Mouse (Mus musculus): ENCODE data around the gene Ip6k2. TPM values are rescaled to one million over a fixed set of nuclear protein-coding genes. Genes with fewer than 3 reads are reported as not detected.

Gene Ip6k2
- polyA plus RNA-seq, 1 experiment, result 53.8 TPM

DNA sequence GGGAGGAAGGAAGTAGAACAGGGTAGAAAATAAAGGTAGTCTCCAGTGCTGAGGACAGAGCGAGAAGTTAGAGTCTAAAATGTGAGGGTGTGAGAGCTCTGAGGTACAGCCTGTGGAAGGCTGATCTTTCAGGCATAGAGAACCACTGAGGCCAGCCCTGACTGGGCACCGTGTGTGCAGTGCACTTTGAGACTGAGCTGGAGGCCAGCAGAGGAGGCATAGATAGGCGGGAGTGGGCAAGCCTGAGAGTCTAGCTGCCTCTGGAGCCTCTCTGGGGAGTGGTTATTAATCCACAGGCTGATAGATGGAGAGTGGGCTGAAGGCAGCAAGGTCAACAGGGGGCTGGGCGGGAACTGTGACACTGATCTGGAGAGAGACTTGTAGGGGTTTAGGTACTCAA is 1.7 kb upstream of the Ip6k2 start:
- no peak for TF ChIP-seq CTCF (IDR thresholded peaks at IDR 0.05; ENCODE audit: extremely low read depth, insufficient read length, insufficient replicate concordance, low read depth, low read length)
- TF ChIP-seq POLR2A (IDR thresholded peaks at IDR 0.05; ENCODE audit: low read depth, low read length), result no peak
- Histone ChIP-seq H3K4me3 (ENCODE audit: low read depth, low read length) (no peak overlapping the region), H3K4me1 (ENCODE audit: control insufficient read depth, insufficient read depth, insufficient read length, low read length) (peaks cover 18% of the 10 kb centered on the region; the same call in 1 of the 2 replicates), H3K27ac (ENCODE audit: insufficient read depth, low read depth, low read length) (peak overlapping the region; percentile 1; the same call in 1 of the 2 replicates), H3K27me3 (ENCODE audit: control insufficient read depth, insufficient read depth, low read length) (no peaks in the 10 kb centered on the region; the same call in 1 of the 2 replicates), H3K36me3 (ENCODE audit: control insufficient read depth, insufficient read depth, low read length) (peaks cover 2% of the 10 kb centered on the region; the same call in 1 of the 2 replicates)
- WGBS, result 44% methylated on average over 4 of the region's 4 CpGs

DNA sequence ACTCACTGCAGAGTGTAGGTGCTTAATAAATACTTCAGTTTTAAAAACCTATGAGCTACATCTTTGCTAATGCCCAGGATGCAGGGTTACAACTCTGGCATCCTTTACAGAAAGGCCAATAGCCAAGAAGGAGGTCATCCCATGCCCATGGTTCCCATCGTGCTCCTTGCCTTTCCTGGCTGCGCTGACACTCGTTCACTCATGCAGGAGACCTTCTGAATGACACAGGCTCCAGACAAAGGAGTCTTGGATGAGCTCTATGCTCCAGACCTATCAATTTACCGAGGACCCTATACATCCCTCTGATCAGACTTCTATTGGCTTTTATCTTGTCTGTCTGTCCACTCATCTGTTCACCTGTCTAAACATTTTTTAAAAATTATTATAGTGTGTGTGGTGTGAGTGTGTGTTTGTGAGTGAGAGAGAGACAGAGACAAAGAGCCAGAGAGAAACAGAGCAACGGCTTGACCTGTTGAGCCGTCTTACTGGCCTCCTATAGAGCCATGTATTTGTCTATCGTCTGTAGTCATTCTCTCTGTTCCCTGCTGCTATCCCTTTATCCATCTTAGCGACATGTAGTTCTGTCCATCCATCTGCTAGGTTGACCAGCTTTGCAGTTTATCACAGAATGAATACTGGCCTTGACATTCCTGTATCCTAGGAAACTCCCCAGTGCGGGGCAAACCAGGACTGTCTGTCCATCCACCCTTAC is 604 bp upstream of the Ip6k2 start:
- 32% methylated on average over 9 of the region's 9 CpGs for WGBS
- Histone ChIP-seq H3K27ac (ENCODE audit: insufficient read depth, low read depth, low read length) (peak overlapping the region; percentile 50; the same call in 1 of the 2 replicates), H3K36me3 (ENCODE audit: control insufficient read depth, insufficient read depth, low read length) (peaks cover 2% of the 10 kb centered on the region; the same call in 1 of the 2 replicates), H3K4me3 (ENCODE audit: low read depth, low read length) (peak overlapping the region; percentile 94), H3K27me3 (ENCODE audit: control insufficient read depth, insufficient read depth, low read length) (no peaks in the 10 kb centered on the region; the same call in 1 of the 2 replicates), H3K4me1 (ENCODE audit: control insufficient read depth, insufficient read depth, insufficient read length, low read length) (peaks cover 20% of the 10 kb centered on the region; the same call in 1 of the 2 replicates)
- TF ChIP-seq CTCF (IDR thresholded peaks at IDR 0.05; ENCODE audit: extremely low read depth, insufficient read length, insufficient replicate concordance, low read depth, low read length) (no peak), POLR2A (IDR thresholded peaks at IDR 0.05; ENCODE audit: low read depth, low read length) (no peak)

DNA sequence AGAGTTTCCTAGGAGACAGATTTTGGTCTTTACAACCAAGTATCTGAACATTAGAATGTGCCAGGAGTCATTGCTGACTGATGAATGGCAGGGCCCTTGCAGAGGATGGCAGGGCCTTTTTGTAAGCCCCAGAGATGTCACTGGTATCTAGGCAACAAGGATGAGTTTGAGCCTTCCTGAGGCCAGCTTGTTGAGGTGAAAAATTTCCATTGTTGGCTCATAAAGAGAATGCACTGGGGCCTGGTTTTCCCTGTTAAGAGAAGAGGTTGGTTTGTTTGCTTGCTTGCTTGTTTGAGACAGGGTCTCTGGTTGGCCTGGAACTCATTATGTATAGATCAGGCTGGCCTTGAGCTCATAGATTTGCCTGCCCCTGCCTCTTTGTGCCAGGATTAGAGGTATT is 1.8 kb downstream of the Ip6k2 start:
- H3K27ac ChIP-seq (ENCODE audit: insufficient read depth, low read depth, low read length), result no peak overlapping the region
- no peaks in the 10 kb centered on the region; the same call in 1 of the 2 replicates for H3K27me3 ChIP-seq (ENCODE audit: control insufficient read depth, insufficient read depth, low read length)
- TF ChIP-seq POLR2A (IDR thresholded peaks at IDR 0.05; ENCODE audit: low read depth, low read length), result no peak
- no peak for TF ChIP-seq CTCF (IDR thresholded peaks at IDR 0.05; ENCODE audit: extremely low read depth, insufficient read length, insufficient replicate concordance, low read depth, low read length)
- H3K4me3 ChIP-seq (ENCODE audit: low read depth, low read length), result no peak overlapping the region
- peaks cover 20% of the 10 kb centered on the region; the same call in 1 of the 2 replicates for H3K4me1 ChIP-seq (ENCODE audit: control insufficient read depth, insufficient read depth, insufficient read length, low read length)
- H3K36me3 ChIP-seq (ENCODE audit: control insufficient read depth, insufficient read depth, low read length), result peaks cover 2% of the 10 kb centered on the region; the same call in 1 of the 2 replicates

DNA sequence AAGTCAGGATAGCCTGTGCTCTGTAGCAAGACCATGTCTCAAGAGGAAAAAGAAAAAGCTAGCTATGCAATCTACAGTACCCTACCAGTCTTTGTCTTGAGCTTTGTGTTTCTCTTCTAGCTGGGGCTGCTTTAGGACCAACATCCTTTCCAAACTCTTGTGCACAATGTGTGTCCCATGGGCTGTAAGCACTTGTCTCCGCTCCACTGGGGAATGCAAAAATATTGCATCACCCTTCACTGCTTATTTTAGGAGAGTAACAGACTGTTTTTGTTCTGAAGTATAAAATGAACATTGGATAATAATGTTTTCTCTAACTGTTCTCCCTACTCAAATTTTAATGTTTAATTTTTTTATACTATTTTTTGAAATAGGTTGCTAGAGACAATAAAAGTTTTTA is 2.9 kb downstream of the Ip6k2 start:
- Histone ChIP-seq H3K27ac (ENCODE audit: insufficient read depth, low read depth, low read length) (no peak overlapping the region), H3K4me1 (ENCODE audit: control insufficient read depth, insufficient read depth, insufficient read length, low read length) (peaks cover 18% of the 10 kb centered on the region; the same call in 1 of the 2 replicates), H3K4me3 (ENCODE audit: low read depth, low read length) (no peak overlapping the region), H3K27me3 (ENCODE audit: control insufficient read depth, insufficient read depth, low read length) (no peaks in the 10 kb centered on the region; the same call in 1 of the 2 replicates), H3K36me3 (ENCODE audit: control insufficient read depth, insufficient read depth, low read length) (peaks cover 2% of the 10 kb centered on the region; the same call in 1 of the 2 replicates)
- 81% methylated on average over 1 of the region's 1 CpGs for WGBS
- TF ChIP-seq CTCF (IDR thresholded peaks at IDR 0.05; ENCODE audit: extremely low read depth, insufficient read length, insufficient replicate concordance, low read depth, low read length) (no peak), POLR2A (IDR thresholded peaks at IDR 0.05; ENCODE audit: low read depth, low read length) (no peak)

- Histone ChIP-seq H3K27ac (ENCODE audit: insufficient read depth, low read depth, low read length) (peak overlapping the region; percentile 36; the same call in 1 of the 2 replicates), H3K4me1 (ENCODE audit: control insufficient read depth, insufficient read depth, insufficient read length, low read length) (peaks cover 19% of the 10 kb centered on the region; the same call in 1 of the 2 replicates), H3K36me3 (ENCODE audit: control insufficient read depth, insufficient read depth, low read length) (peaks cover 2% of the 10 kb centered on the region; the same call in 1 of the 2 replicates), H3K27me3 (ENCODE audit: control insufficient read depth, insufficient read depth, low read length) (no peaks in the 10 kb centered on the region; the same call in 1 of the 2 replicates), H3K4me3 (ENCODE audit: low read depth, low read length) (no peak overlapping the region)
- TF ChIP-seq POLR2A (IDR thresholded peaks at IDR 0.05; ENCODE audit: low read depth, low read length) (no peak), CTCF (IDR thresholded peaks at IDR 0.05; ENCODE audit: extremely low read depth, insufficient read length, insufficient replicate concordance, low read depth, low read length) (no peak)
- WGBS, result 89% methylated on average over 2 of the region's 2 CpGs
Measured at GRCm38 (mm10) chr9:108787080-108787479, 3.5 kb downstream of the Ip6k2 start.

- Histone ChIP-seq H3K4me3 (ENCODE audit: low read depth, low read length) (no peak overlapping the region), H3K27me3 (ENCODE audit: control insufficient read depth, insufficient read depth, low read length) (no peaks in the 10 kb centered on the region), H3K27ac (ENCODE audit: insufficient read depth, low read depth, low read length) (no peak overlapping the region), H3K4me1 (ENCODE audit: control insufficient read depth, insufficient read depth, insufficient read length, low read length) (peaks cover 19% of the 10 kb centered on the region; the same call in 1 of the 2 replicates), H3K36me3 (ENCODE audit: control insufficient read depth, insufficient read depth, low read length) (peaks cover 2% of the 10 kb centered on the region; the same call in 1 of the 2 replicates)
- WGBS, result 76% methylated on average over 3 of the region's 3 CpGs
- TF ChIP-seq POLR2A (IDR thresholded peaks at IDR 0.05; ENCODE audit: low read depth, low read length) (no peak), CTCF (IDR thresholded peaks at IDR 0.05; ENCODE audit: extremely low read depth, insufficient read length, insufficient replicate concordance, low read depth, low read length) (no peak)
Measured at GRCm38 (mm10) chr9:108788713-108789112, 5.1 kb downstream of the Ip6k2 start.

- Histone ChIP-seq H3K4me3 (ENCODE audit: low read depth, low read length) (no peak overlapping the region), H3K27me3 (ENCODE audit: control insufficient read depth, insufficient read depth, low read length) (no peaks in the 10 kb centered on the region), H3K36me3 (ENCODE audit: control insufficient read depth, insufficient read depth, low read length) (peaks cover 8% of the 10 kb centered on the region), H3K27ac (ENCODE audit: insufficient read depth, low read depth, low read length) (no peak overlapping the region), H3K4me1 (ENCODE audit: control insufficient read depth, insufficient read depth, insufficient read length, low read length) (peaks cover 21% of the 10 kb centered on the region)
- WGBS, result 29% methylated on average over 1 of the region's 1 CpGs
- TF ChIP-seq CTCF (IDR thresholded peaks at IDR 0.05; ENCODE audit: extremely low read depth, insufficient read length, insufficient replicate concordance, low read depth, low read length) (no peak), POLR2A (IDR thresholded peaks at IDR 0.05; ENCODE audit: low read depth, low read length) (no peak)
Measured at GRCm38 (mm10) chr9:108792307-108792706, 8.7 kb downstream of the Ip6k2 start.

Data from small intestine, adult 2 months (tissue).